Mouse (Mus musculus): Measurements from ENCODE around the gene Deup1. TPM values are rescaled to one million over a fixed set of nuclear protein-coding genes. Genes with fewer than 3 reads are reported as not detected.
"Not testable (repeated sequence)": the region's sequence is repeated elsewhere in the genome, so short reads cannot be mapped to it uniquely, and the experiment has no call there.

The Deup1 gene
- total RNA-seq, 1 experiment = 0.31 TPM

GRCm38 (mm10) chr9:15560451-15560850 lies 67.3 kb downstream of the Deup1 start:
- Histone ChIP-seq H3K9ac (ENCODE audit: insufficient read depth, low read depth, low read length, poor library complexity, severe bottlenecking) (no peak overlapping the region), H3K27ac (ENCODE audit: insufficient read depth, low read depth, low read length, poor library complexity, severe bottlenecking) (no peak overlapping the region), H3K4me3 (ENCODE audit: insufficient read depth in 1 of 2, low read depth in 1 of 2, low read length in 2 of 2, poor library complexity in 1 of 2, severe bottlenecking in 1 of 2) (no peak overlapping the region), H3K36me3 (ENCODE audit: control insufficient read depth, insufficient read depth, low read length, poor library complexity, severe bottlenecking) (no peaks in the 10 kb centered on the region), H3K4me1 (ENCODE audit: control insufficient read depth in 2 of 2, insufficient read depth in 2 of 2, low read length in 2 of 2, poor library complexity in 1 of 2) (no peaks in the 10 kb centered on the region), H3K9me3 (ENCODE audit: control insufficient read depth, insufficient read depth, low read depth, low read length) (no peaks in the 10 kb centered on the region)
- DNase-seq (ENCODE audit: low read depth, low spot score) = no peak
- in situ Hi-C loops (cut with MboI; ENCODE audit: low sequenced_read_pairs in 2 of 2, unreplicated experiment in 2 of 2) = no loop called here
- TF ChIP-seq ZNF384 (IDR thresholded peaks at IDR 0.05; ENCODE audit: low read depth, low read length) (no peak), HCFC1 (IDR thresholded peaks at IDR 0.05; ENCODE audit: borderline replicate concordance, insufficient read depth, low read length) (no peak), ZC3H11A (IDR thresholded peaks at IDR 0.05; ENCODE audit: borderline replicate concordance, low read depth, low read length) (no peak), CHD2 (IDR thresholded peaks at IDR 0.05; ENCODE audit: low read depth, low read length) (no peak), MAFK (IDR thresholded peaks at IDR 0.05; ENCODE audit: insufficient read depth, low read depth, low read length) (no peak)

- H3K9me3 ChIP-seq (ENCODE audit: control insufficient read depth, insufficient read depth, low read depth, low read length) = no peaks in the 10 kb centered on the region
- no peak overlapping the region for H3K9ac ChIP-seq (ENCODE audit: insufficient read depth, low read depth, low read length, poor library complexity, severe bottlenecking)
- no peak for TF ChIP-seq ZNF384 (IDR thresholded peaks at IDR 0.05; ENCODE audit: low read depth, low read length)
- TF ChIP-seq MAFK (IDR thresholded peaks at IDR 0.05; ENCODE audit: insufficient read depth, low read depth, low read length) = no peak
- TF ChIP-seq ZC3H11A (IDR thresholded peaks at IDR 0.05; ENCODE audit: borderline replicate concordance, low read depth, low read length) = no peak
- no peak for TF ChIP-seq HCFC1 (IDR thresholded peaks at IDR 0.05; ENCODE audit: borderline replicate concordance, insufficient read depth, low read length)
- TF ChIP-seq CHD2 (IDR thresholded peaks at IDR 0.05; ENCODE audit: low read depth, low read length) = no peak
- no peaks in the 10 kb centered on the region for H3K4me1 ChIP-seq (ENCODE audit: control insufficient read depth in 2 of 2, insufficient read depth in 2 of 2, low read length in 2 of 2, poor library complexity in 1 of 2)
- H3K36me3 ChIP-seq (ENCODE audit: control insufficient read depth, insufficient read depth, low read length, poor library complexity, severe bottlenecking) = no peaks in the 10 kb centered on the region
- no peak for DNase-seq (ENCODE audit: low read depth, low spot score)
- no peak overlapping the region for H3K27ac ChIP-seq (ENCODE audit: insufficient read depth, low read depth, low read length, poor library complexity, severe bottlenecking)
- in situ Hi-C loops (cut with MboI; ENCODE audit: low sequenced_read_pairs in 2 of 2, unreplicated experiment in 2 of 2) = no loop called here
- no peak overlapping the region for H3K4me3 ChIP-seq (ENCODE audit: insufficient read depth in 1 of 2, low read depth in 1 of 2, low read length in 2 of 2, poor library complexity in 1 of 2, severe bottlenecking in 1 of 2)
Measured at GRCm38 (mm10) chr9:15553322-15553721, 74.4 kb downstream of the Deup1 start.

DNA sequence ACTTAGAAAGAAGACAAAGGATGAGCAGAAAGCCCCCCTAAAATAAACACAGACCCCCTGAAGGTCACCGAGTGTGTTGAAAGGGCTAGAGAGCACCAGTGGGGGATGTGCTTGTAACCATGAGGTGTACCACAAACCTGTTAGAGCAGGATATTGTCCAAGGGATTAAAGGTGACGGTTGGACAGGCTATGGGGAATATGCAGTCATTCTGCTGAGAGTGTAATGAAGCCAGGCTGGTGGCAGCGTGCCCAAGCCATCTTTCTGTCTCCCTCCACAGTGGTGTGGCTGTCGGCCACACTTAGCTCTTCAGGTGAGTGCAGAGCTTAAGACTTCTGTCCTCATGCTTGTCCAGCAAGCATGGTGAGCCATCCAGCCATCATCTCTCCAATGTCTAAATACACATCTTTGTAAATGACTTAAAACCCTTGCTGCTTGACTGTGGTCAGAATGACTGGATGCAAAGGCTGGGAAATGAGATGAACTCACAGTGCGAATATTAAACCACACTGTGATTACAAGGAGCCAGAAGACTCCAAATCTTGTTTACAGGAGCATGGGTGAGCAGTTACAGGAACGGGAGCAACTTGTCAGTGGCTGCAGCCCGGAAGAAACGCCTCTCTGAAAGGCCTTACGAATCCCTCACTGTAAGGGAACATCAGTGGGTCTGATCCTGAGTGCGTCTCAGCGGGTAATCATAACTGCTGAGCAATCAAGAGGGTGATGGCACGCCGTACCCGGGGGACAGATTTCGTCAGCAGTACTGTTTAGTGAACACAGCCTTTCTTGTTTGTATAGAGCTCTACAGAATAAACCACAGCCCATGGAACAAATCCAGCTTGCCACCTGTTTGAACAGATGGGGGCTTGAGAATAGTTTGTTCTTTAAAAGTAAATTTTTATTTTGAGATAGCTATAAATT lies 75.5 kb downstream of the Deup1 start:
- no peak for TF ChIP-seq CHD2 (IDR thresholded peaks at IDR 0.05; ENCODE audit: low read depth, low read length)
- no peak for TF ChIP-seq ZC3H11A (IDR thresholded peaks at IDR 0.05; ENCODE audit: borderline replicate concordance, low read depth, low read length)
- no peak for DNase-seq (ENCODE audit: low read depth, low spot score)
- H3K9ac ChIP-seq (ENCODE audit: insufficient read depth, low read depth, low read length, poor library complexity, severe bottlenecking) = no peak overlapping the region
- no peak overlapping the region for H3K27ac ChIP-seq (ENCODE audit: insufficient read depth, low read depth, low read length, poor library complexity, severe bottlenecking)
- no peaks in the 10 kb centered on the region for H3K4me1 ChIP-seq (ENCODE audit: control insufficient read depth in 2 of 2, insufficient read depth in 2 of 2, low read length in 2 of 2, poor library complexity in 1 of 2)
- in situ Hi-C loops (cut with MboI; ENCODE audit: low sequenced_read_pairs in 2 of 2, unreplicated experiment in 2 of 2) = no loop called here
- H3K4me3 ChIP-seq (ENCODE audit: insufficient read depth in 1 of 2, low read depth in 1 of 2, low read length in 2 of 2, poor library complexity in 1 of 2, severe bottlenecking in 1 of 2) = no peak overlapping the region
- H3K9me3 ChIP-seq (ENCODE audit: control insufficient read depth, insufficient read depth, low read depth, low read length) = no peaks in the 10 kb centered on the region
- no peaks in the 10 kb centered on the region for H3K36me3 ChIP-seq (ENCODE audit: control insufficient read depth, insufficient read depth, low read length, poor library complexity, severe bottlenecking)

DNA sequence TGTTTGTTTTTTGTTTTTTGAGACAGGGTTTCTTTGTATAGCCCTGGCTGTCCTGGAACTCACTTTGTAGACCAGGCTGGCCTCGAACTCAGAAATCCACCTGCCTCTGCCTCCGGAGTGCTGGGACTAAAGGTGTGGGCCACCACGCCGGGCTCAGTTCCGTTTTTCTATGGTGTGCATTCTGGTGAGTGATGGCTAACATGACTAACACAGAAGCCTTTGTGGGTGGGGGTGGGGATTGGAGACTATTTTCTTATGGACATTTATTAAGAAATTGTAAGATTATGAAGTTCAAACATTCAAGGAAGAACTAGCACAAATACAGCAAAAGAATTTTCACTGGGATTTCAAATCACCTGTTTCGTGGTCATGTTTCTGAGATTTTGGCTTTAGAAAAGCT lies 76.7 kb downstream of the Deup1 start:
- H3K4me1 ChIP-seq (ENCODE audit: control insufficient read depth in 2 of 2, insufficient read depth in 2 of 2, low read length in 2 of 2, poor library complexity in 1 of 2); H3K4me3 ChIP-seq (ENCODE audit: insufficient read depth in 1 of 2, low read depth in 1 of 2, low read length in 2 of 2, poor library complexity in 1 of 2, severe bottlenecking in 1 of 2); H3K9ac ChIP-seq (ENCODE audit: insufficient read depth, low read depth, low read length, poor library complexity, severe bottlenecking); H3K36me3 ChIP-seq (ENCODE audit: control insufficient read depth, insufficient read depth, low read length, poor library complexity, severe bottlenecking); H3K27ac ChIP-seq (ENCODE audit: insufficient read depth, low read depth, low read length, poor library complexity, severe bottlenecking); in situ Hi-C loops (cut with MboI; ENCODE audit: low sequenced_read_pairs in 2 of 2, unreplicated experiment in 2 of 2); H3K9me3 ChIP-seq (ENCODE audit: control insufficient read depth, insufficient read depth, low read depth, low read length); DNase-seq (ENCODE audit: low read depth, low spot score): not testable (repeated sequence)

- Histone ChIP-seq H3K9ac (ENCODE audit: insufficient read depth, low read depth, low read length, poor library complexity, severe bottlenecking) (no peak overlapping the region), H3K36me3 (ENCODE audit: control insufficient read depth, insufficient read depth, low read length, poor library complexity, severe bottlenecking) (no peaks in the 10 kb centered on the region), H3K4me1 (ENCODE audit: control insufficient read depth in 2 of 2, insufficient read depth in 2 of 2, low read length in 2 of 2, poor library complexity in 1 of 2) (no peaks in the 10 kb centered on the region), H3K4me3 (ENCODE audit: insufficient read depth in 1 of 2, low read depth in 1 of 2, low read length in 2 of 2, poor library complexity in 1 of 2, severe bottlenecking in 1 of 2) (no peak overlapping the region), H3K27ac (ENCODE audit: insufficient read depth, low read depth, low read length, poor library complexity, severe bottlenecking) (no peak overlapping the region), H3K9me3 (ENCODE audit: control insufficient read depth, insufficient read depth, low read depth, low read length) (no peaks in the 10 kb centered on the region)
- in situ Hi-C loops (cut with MboI; ENCODE audit: low sequenced_read_pairs in 2 of 2, unreplicated experiment in 2 of 2) = no loop called here
- TF ChIP-seq CHD2 (IDR thresholded peaks at IDR 0.05; ENCODE audit: low read depth, low read length) = no peak
- no peak for TF ChIP-seq MAFK (IDR thresholded peaks at IDR 0.05; ENCODE audit: insufficient read depth, low read depth, low read length)
- TF ChIP-seq ZC3H11A (IDR thresholded peaks at IDR 0.05; ENCODE audit: borderline replicate concordance, low read depth, low read length) = no peak
- no peak for TF ChIP-seq HCFC1 (IDR thresholded peaks at IDR 0.05; ENCODE audit: borderline replicate concordance, insufficient read depth, low read length)
- TF ChIP-seq ZNF384 (IDR thresholded peaks at IDR 0.05; ENCODE audit: low read depth, low read length) = no peak
- DNase-seq (ENCODE audit: low read depth, low spot score) = no peak
Measured at GRCm38 (mm10) chr9:15550461-15550961, 77.2 kb downstream of the Deup1 start.
